Mouse (Mus musculus) c-Kit-positive CD71-positive TER-119-positive erythroid progenitor cells, embryonic 14.5 days (primary cell): ENCODE data around the gene Irgq.
"Not testable (repeated sequence)": the region's sequence is repeated elsewhere in the genome, so short reads cannot be mapped to it uniquely, and the experiment has no call there.

Source experiments
- DNase-seq: peaks from one replicate; pipeline ENCODE4 v3.0.0-alpha.2; 2013; ENCODE audit warnings: low spot score

Gene Irgq

GRCm38 (mm10) chr7:24530062-24530931 is at the start of gene Irgq:
TSS of gene Irgq (plus strand) at chr7:24530689.
- peak; percentile 98 for DNase-seq

- no peak for DNase-seq
These were observed 49.5 kb upstream of the Irgq start for GRCm38 (mm10) chr7:24480986-24481473.

GRCm38 (mm10) chr7:24481474-24482207 is 48.8 kb upstream of the Irgq start, which contains the start of gene Cadm4:
TSS of gene Cadm4 (plus strand) at chr7:24482023.
- peak; percentile 63 for DNase-seq

- no peak for DNase-seq
These were observed 48.1 kb upstream of the Irgq start for GRCm38 (mm10) chr7:24482208-24483020.

- not testable (repeated sequence) for DNase-seq
These were observed 47.2 kb upstream of the Irgq start for GRCm38 (mm10) chr7:24483291-24483690.

GRCm38 (mm10) chr7:24485481-24485880 is 45.0 kb upstream of the Irgq start:
- DNase-seq: no peak

- DNase-seq: no peak
These were observed 43.8 kb upstream of the Irgq start for GRCm38 (mm10) chr7:24486654-24487130.

- DNase-seq: no peak
These were observed 43.1 kb upstream of the Irgq start for GRCm38 (mm10) chr7:24487403-24487802.

- DNase-seq: no peak
These were observed 42.2 kb upstream of the Irgq start for GRCm38 (mm10) chr7:24488303-24488702.

GRCm38 (mm10) chr7:24499856-24500577 is 30.5 kb upstream of the Irgq start:
- DNase-seq: no peak

GRCm38 (mm10) chr7:24500929-24501328 is 29.6 kb upstream of the Irgq start:
- DNase-seq: peak; percentile 46

- DNase-seq: no peak
These were observed 29.0 kb upstream of the Irgq start for GRCm38 (mm10) chr7:24501492-24501891.

- no peak for DNase-seq
These were observed 26.5 kb upstream of the Irgq start for GRCm38 (mm10) chr7:24504004-24504403.

- DNase-seq: no peak
These were observed 25.6 kb upstream of the Irgq start for GRCm38 (mm10) chr7:24504868-24505267.

GRCm38 (mm10) chr7:24505447-24506064 is 24.9 kb upstream of the Irgq start:
- DNase-seq: no peak

- DNase-seq: no peak
These were observed 24.4 kb upstream of the Irgq start for GRCm38 (mm10) chr7:24506065-24506459.

- no peak for DNase-seq
These were observed 24.0 kb upstream of the Irgq start for GRCm38 (mm10) chr7:24506476-24506837.

GRCm38 (mm10) chr7:24506838-24507725 is 23.4 kb upstream of the Irgq start, which contains the start of gene Zfp428:
TSS of gene Zfp428 (plus strand) at chr7:24507006.
- DNase-seq: peak; percentile 59

- DNase-seq: no peak
These were observed 22.8 kb upstream of the Irgq start for GRCm38 (mm10) chr7:24507726-24508114.

GRCm38 (mm10) chr7:24512355-24512754 is 18.1 kb upstream of the Irgq start, which contains the start of gene AC161166.1:
TSS of gene AC161166.1 (minus strand) at chr7:24512455.
- DNase-seq: no peak
